Mouse (Mus musculus): ENCODE results near the gene Mrln.

- TF ChIP-seq POLR2A (IDR thresholded peaks at IDR 0.05; ENCODE audit: insufficient read depth, low read depth, low read length) (0 out of 2 replicates have a peak, but pooled peaks have one; percentile 13), CTCF (IDR thresholded peaks at IDR 0.05) (no peak), EP300 (IDR thresholded peaks at IDR 0.05; ENCODE audit: insufficient read depth, low read depth, low read length) (no peak)
Observed at GRCm38 (mm10) chr10:70195279-70195678, 9.2 kb upstream of the Mrln start.
